Mouse (Mus musculus) urinary bladder, postnatal 36 days (tissue): ENCODE data around the gene Tmem219.
A peak's percentile ranks its signal among the peaks of the same experiment; 100 is the strongest.

ENCODE experiments used
- DNase-seq, 2 experiments: peaks; one replicate each; pipeline ENCODE4 v3.0.0; 2022; ENCODE audit warnings: low spot score in 2 of 2, mixed read lengths in 1 of 2

Gene Tmem219

GRCm38 (mm10) chr7:126922624-126923060 lies at the start of gene Tmem219:
Gene Tmem219 (minus strand): TSS chr7:126922917.
- peak in 1 of 2 experiments; percentile 62 for DNase-seq

- no peak for DNase-seq
Observed at GRCm38 (mm10) chr7:126967361-126967760, 44.6 kb upstream of the Tmem219 start.

GRCm38 (mm10) chr7:126965568-126965967 lies 42.9 kb upstream of the Tmem219 start:
- no peak for DNase-seq

- peak; percentile 25 to 29 for DNase-seq
Observed at GRCm38 (mm10) chr7:126963548-126964286, 41.0 kb upstream of the Tmem219 start.

- no peak for DNase-seq
Observed at GRCm38 (mm10) chr7:126961965-126962364, 39.2 kb upstream of the Tmem219 start.

- no peak for DNase-seq
Observed at GRCm38 (mm10) chr7:126961095-126961494, 38.4 kb upstream of the Tmem219 start.

GRCm38 (mm10) chr7:126959780-126960179 lies 37.1 kb upstream of the Tmem219 start:
- no peak for DNase-seq

GRCm38 (mm10) chr7:126955125-126955524 lies 32.4 kb upstream of the Tmem219 start:
- no peak for DNase-seq

- no peak for DNase-seq
Observed at GRCm38 (mm10) chr7:126952646-126953045, 29.9 kb upstream of the Tmem219 start.

- DNase-seq, result no peak
Observed at GRCm38 (mm10) chr7:126951741-126952140, 29.0 kb upstream of the Tmem219 start.

- no peak for DNase-seq
Observed at GRCm38 (mm10) chr7:126950647-126951615, 28.2 kb upstream of the Tmem219 start.

- peak; percentile 70 to 84 for DNase-seq
Observed at GRCm38 (mm10) chr7:126949793-126950646, 27.3 kb upstream of the Tmem219 start, which contains the start of gene Sez6l2. Gene Sez6l2 (plus strand): TSS chr7:126950563.

GRCm38 (mm10) chr7:126949403-126949792 lies 26.7 kb upstream of the Tmem219 start, which contains the start of gene Asphd1:
Gene Asphd1 (minus strand): TSS chr7:126949582.
- DNase-seq, result no peak

- no peak for DNase-seq
Observed at GRCm38 (mm10) chr7:126948626-126949025, 25.9 kb upstream of the Tmem219 start.

- no peak for DNase-seq
Observed at GRCm38 (mm10) chr7:126946530-126946929, 23.8 kb upstream of the Tmem219 start.

- no peak for DNase-seq
Observed at GRCm38 (mm10) chr7:126941801-126942200, 19.1 kb upstream of the Tmem219 start.

GRCm38 (mm10) chr7:126941171-126941570 lies 18.5 kb upstream of the Tmem219 start:
- no peak for DNase-seq

- no peak for DNase-seq
Observed at GRCm38 (mm10) chr7:126932652-126933051, 9.9 kb upstream of the Tmem219 start.

GRCm38 (mm10) chr7:126929046-126929445 lies 6.3 kb upstream of the Tmem219 start:
- no peak for DNase-seq

- peak; percentile 90 to 92 for DNase-seq
Observed at GRCm38 (mm10) chr7:126928384-126929037, 5.8 kb upstream of the Tmem219 start, which contains the start of gene Kctd13. Gene Kctd13 (plus strand): TSS chr7:126928879.

GRCm38 (mm10) chr7:126926299-126926698 lies 3.6 kb upstream of the Tmem219 start:
- no peak for DNase-seq
